Mouse (Mus musculus) spleen, postnatal 36 days (tissue): ENCODE data around the gene Dynlrb2.

Experiments used
- DNase-seq, 2 experiments: peaks; one replicate each; pipeline ENCODE4 v3.0.0; 2022; ENCODE audit warnings: low spot score in 2 of 2, mixed read lengths in 1 of 2

Dynlrb2 gene

GRCm38 (mm10) chr8:116540136-116540535 is 35.4 kb downstream of the Dynlrb2 start:
- DNase-seq = no peak

DNA sequence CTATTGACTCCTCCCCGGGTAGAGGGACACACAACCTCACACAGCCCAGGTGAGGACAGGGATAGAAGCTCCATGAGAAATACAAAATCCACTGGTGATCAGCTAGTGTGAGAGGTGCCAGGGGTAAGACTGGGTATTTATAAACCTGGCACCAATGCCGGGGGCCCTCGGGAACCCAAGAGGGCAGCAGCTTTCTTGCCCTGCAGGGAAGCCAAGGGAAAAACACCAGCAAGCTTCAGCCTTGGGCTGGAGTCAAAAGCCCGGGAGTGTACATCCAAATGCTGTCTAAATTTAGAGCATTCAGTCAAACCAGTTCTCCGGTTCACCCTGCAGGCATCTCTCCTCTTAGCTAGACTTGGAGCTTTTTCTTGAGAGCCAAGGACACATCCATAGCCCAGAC is 38.1 kb downstream of the Dynlrb2 start:
- no peak for DNase-seq

GRCm38 (mm10) chr8:116543366-116543765 is 38.6 kb downstream of the Dynlrb2 start:
- DNase-seq = no peak

- no peak for DNase-seq
Measured at GRCm38 (mm10) chr8:116552255-116552654, 47.5 kb downstream of the Dynlrb2 start.

- no peak for DNase-seq
Measured at GRCm38 (mm10) chr8:116552778-116553177, 48.0 kb downstream of the Dynlrb2 start.
